Mouse (Mus musculus) T-helper 2 cell (primary cell): ENCODE measurements around the gene Copz2.

Experiments
- in situ Hi-C: fragments of 300-600 bp; cut with MboI, MseI; formaldehyde crosslinking; loops from one replicate; pipeline ENCODE4 v1.15.1; 2025; ENCODE audit warnings: high pct_unique_total_duplicates

Gene Copz2

DNA sequence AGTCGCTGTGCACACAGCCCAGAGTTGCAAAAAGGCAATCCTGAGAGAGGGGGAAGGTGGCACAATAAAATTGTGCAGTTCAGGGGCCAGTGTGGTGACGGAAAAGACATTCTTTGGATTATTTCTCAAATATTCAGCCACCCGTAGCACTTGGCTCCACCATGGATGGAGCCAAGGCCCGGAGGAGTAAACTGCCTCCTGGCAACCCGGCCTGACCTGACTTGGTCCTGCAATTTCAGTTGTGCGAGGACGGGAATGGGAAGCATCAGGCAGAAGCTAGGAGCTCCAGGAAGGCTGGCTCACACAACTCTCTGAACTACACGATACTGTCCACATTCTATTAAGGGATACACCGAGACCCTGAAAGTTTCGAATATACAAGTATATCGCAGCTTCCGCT lies 12.9 kb downstream of the Copz2 start:
- in situ Hi-C loops, result loop anchor here (5.0 to 10.0 kb wide), 3 partner anchors 85 to 568 kb away; partner anchors contain the start of genes Hoxb6 and Snx11

DNA sequence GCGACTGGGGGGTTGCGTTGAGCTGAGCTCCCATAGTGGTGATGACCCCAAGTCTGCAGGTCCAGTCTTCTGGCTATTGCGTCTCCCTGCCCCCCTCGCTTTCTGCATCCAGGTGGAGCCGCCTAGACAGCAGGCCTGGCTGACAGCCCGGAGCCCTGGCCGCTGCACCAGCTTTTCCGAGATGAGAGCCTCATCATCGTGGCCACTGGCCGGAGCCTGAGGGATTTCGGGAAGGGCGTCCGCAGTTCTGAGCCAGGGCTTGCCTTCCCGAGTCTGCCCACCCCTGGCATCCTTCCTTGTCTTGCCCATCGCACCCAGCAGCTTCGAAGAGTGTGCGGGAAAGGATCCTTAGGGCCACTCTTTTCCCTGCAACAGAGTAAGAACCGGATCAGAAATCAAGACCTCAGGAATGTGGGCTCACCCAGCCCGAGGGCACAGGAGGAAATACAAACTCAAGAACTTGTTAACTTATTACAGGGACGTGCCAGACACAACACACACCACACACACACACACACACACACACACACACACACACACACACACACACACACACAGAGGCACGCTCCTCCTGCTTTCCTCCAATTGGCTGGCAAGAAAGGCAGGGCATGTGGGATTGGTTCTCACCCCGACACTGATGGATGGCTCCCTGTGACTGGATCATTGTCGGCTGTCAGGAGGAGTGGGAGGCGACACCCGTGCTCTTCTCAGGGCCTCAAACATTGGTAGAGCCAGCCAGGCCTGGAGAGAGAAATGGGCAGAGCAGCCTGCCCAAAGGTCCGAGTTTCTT lies 13.7 kb downstream of the Copz2 start:
- in situ Hi-C loops, result loop anchor here (5.0 to 10.0 kb wide), 3 partner anchors 86 to 569 kb away; partner anchors contain the start of genes Hoxb6 and Snx11

DNA sequence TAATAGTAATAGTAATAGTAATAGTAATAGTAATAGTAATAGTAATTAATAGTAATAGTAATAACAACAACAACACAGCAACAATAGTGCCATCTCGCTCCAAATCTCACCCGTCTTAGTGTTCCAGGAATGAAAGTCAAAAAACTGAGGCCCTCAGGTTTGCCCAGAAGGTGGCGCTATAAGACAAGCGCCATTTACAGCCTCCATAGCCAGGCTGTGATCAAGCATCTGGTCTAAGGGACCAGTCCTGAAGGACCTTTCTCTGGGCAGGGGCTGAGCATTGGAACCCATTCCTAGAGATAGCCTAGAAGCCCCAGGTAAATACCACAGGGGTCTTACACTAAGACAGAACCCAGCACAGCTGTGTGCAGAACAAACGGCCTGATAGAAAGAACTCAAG lies 17.5 kb downstream of the Copz2 start:
- in situ Hi-C loops, result loop anchor here (5.0 to 10.0 kb wide), 3 partner anchors 45 to 572 kb away; partner anchors contain the start of gene Hoxb6

DNA sequence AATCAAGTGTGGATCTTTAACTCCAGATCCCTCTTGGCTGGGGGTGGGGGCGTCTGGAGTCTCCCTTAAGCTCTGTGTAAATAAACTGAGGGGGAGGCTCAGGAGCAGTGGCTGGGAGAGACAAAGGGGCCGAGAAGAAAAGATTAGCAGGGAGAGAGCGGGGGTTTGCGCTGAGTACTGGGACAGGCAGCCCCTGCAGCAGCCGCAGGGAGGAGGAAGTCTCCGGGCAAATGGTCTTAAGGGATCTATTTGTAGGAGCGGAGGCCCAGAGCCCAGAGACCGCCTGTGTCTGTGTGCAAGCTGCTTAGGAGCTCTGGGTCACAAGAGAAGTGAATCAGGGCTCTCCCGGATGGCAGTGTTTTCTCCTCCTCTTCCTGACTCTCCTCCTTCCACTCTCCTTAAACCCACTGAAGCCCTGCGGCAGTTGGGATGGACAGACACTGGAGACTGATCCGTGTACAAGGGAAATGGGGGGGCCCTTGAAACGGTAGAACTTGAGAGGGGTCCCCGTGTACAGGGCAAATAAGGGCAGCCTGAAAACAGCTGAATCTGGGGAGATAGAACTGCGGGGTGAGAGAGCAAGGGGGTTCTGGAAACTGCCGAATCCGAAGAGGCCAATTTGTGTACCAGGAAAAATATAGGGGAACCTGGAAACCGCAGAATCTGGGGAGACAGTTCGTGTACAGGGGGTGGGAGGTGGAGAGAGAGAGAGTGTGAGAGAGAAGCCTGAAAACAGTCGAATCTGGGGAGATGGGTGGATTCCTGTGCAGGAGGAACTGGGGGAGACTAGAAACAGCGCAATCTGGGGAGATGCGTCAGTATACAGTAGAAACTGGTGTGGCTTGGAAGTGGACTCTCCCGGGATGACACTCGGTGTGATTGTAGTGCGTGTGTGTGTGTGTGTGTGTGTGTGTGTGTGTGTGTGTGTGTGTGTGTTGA lies 23.0 kb downstream of the Copz2 start:
- in situ Hi-C loops, result no loop called here

DNA sequence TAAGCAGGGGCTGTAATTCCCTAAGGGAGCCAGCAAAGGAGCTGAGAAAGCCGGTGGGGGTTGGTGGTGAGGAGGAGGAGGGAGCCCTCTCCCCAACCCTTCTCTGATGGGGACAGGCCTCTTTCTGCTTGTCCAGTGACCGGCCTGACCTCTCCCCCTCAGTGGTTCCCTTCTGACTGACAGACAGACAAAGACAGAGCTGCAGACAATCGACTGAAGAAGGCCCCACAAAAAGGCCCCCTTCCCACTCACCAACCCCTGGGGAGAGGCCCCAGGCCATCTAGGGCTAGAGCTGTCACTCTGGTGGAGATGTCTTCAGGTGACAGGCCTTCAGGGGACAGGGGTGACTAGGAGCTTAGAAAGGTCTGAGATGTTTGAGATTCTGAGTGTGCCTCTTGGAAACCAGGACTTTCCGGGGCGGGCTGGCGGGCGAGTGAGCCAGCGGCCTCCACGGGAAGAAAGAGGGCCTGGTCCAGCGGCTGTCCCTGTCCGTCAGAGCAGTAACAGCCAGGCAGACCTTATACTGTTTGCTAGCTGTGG lies 24.0 kb downstream of the Copz2 start:
- in situ Hi-C loops, result no loop called here

DNA sequence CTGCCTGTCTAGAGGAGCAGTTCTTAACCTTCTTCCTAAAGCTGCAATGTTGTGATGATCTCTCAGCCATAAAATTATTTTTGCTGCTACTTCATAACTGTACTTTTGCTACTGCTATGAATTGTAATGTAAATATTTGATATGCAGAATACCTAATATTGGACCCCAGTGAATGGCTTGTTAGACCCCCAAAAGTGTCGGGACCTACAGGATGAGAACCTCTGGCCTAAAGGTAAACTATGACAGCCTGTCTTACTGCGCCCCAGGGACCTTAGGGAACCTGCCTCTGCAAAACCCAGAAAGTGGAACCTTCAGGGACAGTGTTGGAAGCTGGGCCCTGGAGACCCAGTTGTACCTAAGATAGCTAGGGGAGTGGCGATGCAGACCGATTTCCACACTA lies 25.6 kb downstream of the Copz2 start:
- in situ Hi-C loops, result no loop called here

DNA sequence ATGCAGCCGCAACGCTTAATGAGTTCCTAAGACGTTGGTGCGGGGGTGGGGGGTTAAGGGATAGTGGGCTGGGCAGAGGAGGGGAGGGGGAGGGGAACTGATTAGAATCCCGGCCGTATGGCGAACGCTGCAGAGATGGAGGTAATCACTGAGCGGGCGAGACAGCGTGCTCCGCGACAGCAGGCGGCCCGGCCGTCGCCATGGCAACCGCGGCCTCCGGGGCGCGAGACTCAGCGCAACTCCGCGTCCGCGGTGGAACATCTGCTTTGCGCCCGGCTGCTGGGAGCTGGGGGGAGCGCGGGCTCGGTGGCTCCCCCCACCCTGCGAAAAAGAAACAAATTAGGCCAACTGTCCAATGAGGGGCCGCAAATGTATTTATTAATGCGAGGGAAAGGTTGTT lies 26.1 kb downstream of the Copz2 start:
- in situ Hi-C loops, result no loop called here

DNA sequence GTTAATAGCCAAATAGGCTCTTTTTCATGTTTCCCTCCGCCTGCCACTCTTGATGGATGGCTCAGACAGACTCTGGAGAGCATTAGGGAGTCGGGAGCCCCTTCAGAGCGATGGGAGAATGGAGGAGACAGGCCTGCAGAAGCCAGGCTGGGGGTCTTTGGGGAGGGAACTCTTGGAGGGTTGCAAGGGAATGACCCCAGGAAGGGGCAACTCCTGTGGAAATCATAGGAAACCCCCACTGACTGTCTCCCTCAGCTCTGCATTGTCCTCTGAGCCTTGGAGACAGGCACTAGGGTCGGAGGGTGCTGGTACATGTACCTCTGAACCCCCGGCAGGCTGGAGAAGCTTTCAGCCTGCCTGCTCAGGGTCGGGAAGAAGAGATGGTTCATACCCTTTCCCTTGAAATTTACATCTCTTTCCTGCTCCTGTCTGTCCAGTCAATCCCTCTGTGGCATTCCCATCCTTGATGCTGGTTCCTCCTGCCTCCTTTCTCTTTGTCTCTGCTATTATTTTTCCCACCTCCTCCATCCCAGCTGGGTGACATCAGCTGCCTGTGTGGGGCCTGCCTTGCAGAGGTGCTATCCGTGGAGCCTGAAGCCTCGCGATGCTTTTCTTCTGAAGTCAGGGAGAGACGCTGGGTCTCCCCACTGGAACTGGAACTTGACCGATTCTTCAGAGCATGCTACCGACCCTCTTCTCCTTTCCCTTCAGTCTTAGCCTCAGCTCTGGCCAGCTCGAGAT lies 26.8 kb downstream of the Copz2 start:
- in situ Hi-C loops, result no loop called here

DNA sequence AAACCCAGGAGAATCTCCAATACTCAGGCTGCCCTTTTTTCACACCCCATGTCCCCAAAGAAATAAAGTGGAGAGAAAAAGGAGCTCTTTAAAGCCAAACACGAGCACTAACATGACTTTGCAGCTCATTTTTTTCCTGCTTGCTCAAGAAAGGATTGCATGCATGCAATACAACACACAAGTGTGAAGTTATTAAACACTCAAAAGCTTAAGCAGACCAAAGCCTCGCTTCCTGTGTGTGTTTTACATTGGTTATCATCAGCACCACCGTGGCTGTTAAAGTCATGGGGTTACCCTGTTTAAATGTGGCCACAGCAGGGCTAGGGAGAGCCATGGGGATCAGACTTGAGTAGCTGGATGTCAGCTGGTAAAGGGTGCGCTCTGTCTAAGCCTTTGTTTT lies 27.4 kb downstream of the Copz2 start:
- in situ Hi-C loops, result no loop called here

DNA sequence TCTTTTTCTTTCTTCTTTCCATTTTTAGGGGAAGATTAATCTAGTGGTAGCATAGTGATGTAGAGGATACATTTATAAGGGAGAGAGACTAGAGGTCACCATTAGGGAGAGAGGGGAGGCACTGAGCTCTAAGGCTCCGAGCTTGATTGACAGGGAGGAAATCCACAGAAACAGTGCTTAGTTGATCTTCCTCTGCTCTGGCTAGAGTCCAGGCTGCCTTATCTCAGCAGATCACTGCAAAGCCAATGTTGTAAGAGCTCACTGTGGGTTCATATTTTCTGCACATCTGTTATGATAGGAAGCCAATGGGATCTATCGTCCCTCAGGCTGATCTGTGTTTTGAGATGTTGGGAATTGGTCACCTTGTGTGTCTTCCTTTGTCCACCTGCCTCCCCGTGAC lies 29.0 kb downstream of the Copz2 start:
- in situ Hi-C loops, result no loop called here

DNA sequence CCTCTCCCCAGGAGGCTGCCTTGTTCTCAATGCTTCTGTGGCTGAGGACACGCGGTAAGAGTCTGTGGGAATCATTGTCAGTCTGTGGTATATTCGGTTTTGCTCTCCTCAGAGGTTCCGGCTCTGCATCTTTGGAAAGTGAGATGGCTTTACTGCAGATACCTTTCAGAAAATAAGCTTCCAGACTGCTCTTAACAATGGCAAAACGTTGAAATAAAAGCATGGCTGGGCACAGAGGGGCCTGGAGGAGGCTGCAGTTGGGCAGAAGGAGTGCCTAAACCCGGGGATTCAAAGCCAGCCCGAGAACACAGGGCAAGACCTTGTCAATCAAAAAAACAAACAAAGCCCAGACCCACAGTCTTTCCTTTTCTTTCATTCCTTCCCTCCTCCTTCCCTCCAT lies 29.7 kb downstream of the Copz2 start:
- in situ Hi-C loops, result no loop called here

DNA sequence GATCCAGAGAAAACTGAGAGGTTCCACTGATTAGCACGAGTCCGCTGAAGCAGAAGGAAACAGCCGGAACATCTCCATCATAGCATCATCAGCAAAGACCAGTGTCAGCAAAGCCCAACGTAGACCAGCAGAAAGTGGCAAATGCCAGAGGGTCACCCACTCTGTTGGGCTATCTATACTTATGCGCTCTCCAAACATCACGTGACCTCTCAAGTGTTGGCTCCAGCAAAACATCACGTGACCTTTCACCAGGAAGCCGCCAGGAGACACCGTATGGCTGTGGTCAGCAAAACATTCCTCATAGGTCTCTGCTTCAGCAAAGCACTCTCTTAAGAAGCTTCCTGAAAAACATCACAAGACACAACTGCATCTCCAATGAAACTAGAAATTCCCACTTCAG lies 30.6 kb downstream of the Copz2 start:
- in situ Hi-C loops, result no loop called here

DNA sequence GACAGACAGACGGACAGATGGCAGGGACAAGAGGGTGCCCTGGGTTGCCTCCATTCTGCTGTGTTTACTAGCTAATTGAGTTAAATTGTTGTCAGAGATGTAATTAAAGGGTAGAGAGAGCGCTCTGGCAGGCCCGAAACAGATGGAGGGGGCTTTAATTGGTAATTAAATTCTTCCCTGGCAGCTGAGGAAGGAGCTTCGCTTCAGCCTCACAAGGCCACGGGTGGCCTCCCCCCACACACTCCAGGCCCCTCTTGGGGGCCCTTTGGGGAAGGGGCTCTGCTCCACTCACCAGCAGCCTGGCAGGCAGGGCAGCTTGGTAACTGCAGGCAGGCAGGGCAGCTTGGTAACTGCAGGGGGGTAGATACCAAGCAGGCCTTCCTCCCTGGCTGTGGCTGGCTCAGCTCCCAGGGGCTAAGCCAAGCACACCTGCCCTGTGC lies 36.3 kb downstream of the Copz2 start:
- in situ Hi-C loops, result no loop called here

DNA sequence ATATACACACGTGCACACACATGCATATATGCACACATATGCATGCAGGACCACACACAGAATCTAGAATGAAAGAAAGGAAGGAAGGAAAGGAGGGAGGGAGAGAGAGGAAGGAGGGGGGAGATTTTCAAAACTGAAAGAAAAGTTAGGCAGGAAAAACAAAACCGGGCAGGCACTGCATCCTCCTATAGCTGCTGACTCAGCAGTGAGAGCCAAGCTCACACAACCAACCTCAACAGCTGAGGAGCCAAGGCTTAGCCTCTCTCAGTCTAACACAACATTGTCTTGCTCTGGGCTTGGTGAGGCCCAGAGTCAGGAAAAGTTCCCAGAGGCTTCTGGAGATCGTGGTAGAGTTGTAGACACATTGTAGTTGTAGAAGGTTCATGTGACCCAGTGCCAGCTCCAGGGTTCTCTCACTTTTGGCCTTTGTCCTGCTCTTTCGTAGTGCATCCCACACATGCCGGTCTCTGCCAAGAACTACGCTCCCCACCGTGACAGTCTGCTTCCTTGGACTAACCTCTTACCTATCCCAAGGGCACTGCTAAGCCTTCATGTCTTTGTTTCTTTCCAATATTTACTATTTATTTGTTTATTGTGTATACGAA lies 37.4 kb downstream of the Copz2 start:
- in situ Hi-C loops, result no loop called here

DNA sequence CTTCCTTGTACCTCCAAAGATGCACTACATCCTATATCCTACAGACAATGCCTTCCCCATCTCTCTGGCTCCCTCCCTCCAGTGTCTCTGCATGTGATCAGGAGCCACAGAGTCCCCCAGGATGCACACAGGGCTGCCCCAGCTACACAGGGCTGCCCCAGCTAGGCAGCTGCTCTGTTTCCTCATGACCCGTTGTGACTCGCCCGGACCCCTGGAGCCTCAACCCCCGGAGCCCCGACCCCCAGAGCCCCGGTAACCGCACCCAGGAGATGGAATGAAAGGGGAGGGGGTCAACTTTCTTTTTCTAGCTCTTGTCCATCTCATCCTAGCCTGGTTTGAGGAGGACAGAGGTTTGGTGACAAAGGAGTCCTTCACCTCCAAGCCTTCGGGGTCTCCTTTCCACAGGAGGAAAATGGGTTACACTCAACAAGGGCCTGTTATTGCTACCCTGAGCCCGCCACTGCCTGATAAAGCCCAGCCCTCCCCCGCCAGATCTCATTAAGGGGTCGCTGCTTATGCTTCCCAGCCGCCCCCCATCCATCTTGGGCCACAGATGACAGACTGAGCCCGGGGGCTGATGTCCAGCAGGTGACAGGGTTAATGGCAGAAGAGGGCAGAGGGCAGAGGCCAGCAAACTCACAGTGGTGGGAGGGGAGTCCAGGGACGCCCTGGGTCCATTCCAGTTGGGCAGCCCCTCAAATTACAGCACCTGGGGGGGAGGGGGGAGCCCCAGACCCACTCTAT lies 42.3 kb downstream of the Copz2 start:
- in situ Hi-C loops, result no loop called here

DNA sequence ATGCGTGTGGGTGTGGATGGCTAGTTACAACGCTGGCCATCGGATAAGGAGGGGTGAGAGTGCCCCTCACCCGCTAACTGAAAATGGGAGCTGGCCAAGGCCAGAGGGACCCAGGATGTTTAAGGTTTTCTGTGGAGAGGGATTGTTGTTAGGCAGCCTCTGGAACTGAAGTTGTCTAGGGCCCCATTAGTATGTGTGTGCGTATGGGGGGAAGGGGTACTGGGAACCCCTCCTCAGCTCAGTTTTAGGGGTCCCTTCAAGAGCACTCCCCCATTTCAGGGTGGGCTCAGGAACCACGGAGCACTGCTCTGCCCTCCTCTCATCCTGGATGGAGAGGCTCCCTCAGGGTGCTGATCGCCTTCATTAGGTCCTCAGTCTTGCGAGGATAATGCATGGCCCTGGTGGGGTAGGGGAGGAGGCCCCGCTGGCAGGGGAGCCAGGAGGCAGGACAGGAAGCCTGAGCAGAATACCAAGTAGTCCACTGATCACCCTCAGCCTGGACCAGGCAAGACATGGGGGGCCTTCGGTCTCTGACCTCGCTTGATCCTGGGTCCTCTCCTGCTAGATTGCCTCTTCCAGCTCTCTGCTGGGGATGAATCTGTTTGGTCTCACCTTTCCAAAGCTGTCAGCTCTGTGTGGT lies 43.7 kb downstream of the Copz2 start:
- in situ Hi-C loops, result no loop called here

DNA sequence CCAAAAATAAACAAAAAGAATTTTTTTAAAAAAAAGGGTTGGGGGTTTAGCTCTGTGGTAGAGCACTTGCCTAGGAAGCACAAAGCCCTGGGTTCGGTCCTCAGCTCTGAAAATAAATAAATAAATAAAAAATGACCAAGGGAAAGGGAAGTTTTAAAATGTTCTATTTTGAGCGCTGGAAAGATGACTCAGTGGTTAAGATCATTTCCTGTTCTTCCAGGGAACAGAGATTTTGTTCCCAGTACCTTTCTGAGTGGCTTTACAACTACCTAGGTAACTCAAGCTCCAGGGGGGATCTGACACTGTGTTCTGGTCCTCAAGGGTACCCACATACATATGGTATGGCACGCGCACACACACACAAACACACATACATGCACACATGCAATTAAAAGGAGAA lies 46.2 kb downstream of the Copz2 start:
- in situ Hi-C loops, result no loop called here

DNA sequence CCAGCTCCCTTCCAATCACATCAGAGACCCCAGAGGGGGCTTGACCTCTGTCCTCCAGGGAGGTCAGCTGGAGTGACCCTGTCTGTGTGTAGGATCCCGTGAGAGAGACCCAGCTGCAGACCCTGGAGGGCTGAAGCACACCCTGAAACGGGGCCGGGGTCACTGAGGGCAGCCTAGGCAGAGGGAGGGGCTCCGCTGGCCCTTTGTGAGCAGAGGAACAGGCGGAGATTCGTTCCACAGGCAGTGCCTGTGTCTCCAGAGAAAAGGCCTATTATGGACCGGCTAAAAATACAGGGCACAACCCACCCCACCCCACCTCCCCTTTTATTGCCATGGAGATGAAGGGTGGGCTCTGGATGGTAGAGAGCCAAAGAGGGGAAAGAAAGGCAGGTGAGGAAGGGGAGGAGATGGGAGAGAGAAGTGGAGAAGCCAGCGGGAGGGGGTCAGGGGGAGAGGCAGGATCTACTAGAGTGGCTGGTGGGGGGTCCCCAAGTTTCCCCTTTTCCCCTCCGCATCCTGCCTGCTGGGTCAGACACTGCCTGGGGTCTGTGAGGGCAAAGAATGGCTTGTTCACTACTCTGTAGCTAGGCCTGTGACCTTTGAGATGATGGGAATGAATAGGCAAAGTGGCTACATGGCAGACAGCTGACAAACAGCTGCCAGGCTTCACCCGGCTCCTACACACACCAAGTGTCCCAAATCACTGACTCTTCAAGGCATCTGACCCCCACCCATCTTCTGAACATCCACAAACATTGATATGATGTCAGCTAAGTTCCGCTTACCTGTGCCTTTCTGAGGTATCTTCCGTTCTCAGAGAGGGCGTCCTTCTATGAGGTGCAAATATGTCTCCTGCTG lies 50.0 kb downstream of the Copz2 start:
- in situ Hi-C loops, result no loop called here

DNA sequence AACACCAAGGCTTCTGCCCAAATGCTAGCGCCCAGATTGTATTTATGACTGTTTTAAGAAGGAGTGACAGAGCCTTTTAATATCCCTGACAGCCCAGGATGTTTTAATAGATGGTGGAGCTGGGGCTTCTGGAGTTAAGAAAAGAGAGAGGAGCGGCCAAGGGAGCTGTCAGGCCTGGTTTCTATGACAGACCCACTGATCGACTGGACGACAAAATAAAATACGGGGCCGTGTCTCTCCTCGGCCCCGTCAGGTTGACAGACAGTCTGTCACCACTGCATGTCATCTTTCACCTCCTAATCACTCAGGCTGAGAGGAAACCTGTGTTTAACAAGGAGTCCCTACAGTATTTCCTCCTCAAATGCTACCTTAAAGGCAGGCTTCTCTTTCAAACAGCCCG lies 51.7 kb downstream of the Copz2 start:
- in situ Hi-C loops, result no loop called here
